Mouse (Mus musculus): ENCODE measurements around the gene Calcoco1. TPM values are rescaled to one million over a fixed set of nuclear protein-coding genes. Genes with fewer than 3 reads are reported as not detected.

Gene Calcoco1
- total and polyA plus RNA-seq, 3 experiments, result 2.9 to 19.0 TPM; not detected in 1

DNA sequence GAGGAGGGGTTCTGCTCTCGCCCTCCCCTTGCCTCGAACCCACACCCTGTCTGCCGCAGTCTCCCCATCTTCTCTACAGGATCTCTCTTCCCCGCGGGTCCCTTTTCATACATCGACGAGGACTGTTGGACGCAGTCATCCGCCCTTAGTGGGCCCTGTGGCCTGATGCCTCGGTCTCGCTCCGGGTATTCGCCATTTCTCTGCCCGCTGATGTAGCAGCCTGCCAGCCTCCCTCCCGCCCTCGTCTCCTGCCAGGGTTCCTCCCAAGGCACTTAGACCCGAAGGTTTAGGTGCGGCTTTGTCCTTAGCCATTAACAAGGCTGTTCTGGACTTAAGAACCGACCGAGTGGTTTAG, 25.3 kb upstream of the Calcoco1 start:
- no peak for DNase-seq (ENCODE audit: low read depth, low spot score)
- H3K27ac ChIP-seq (ENCODE audit: control insufficient read depth, low read depth, low read length), result no peak overlapping the region
- TF ChIP-seq EP300 (IDR thresholded peaks at IDR 0.05; ENCODE audit: low read depth in 1 of 2, low read length in 2 of 2) (no peak), TBP (IDR thresholded peaks at IDR 0.05; ENCODE audit: low read depth, low read length) (no peak), TAL1 (IDR thresholded peaks at IDR 0.05; ENCODE audit: low read length) (no peak), ELF1 (IDR thresholded peaks at IDR 0.05; ENCODE audit: low read depth, low read length) (no peak), CHD2 (IDR thresholded peaks at IDR 0.05; ENCODE audit: low read length) (no peak), POLR2AphosphoS2 (IDR thresholded peaks at IDR 0.05; ENCODE audit: low read length) (no peak), TCF12 (IDR thresholded peaks at IDR 0.05; ENCODE audit: low read depth, low read length) (no peak), POLR2A (IDR thresholded peaks at IDR 0.05; ENCODE audit: control insufficient read depth in 1 of 2, insufficient read depth in 1 of 2, low read depth in 1 of 2, low read length in 2 of 2, poor library complexity in 1 of 2) (no peak), MAZ (IDR thresholded peaks at IDR 0.05; ENCODE audit: low read depth, low read length) (no peak), KAT2A (conservative IDR thresholded peaks at IDR 0.05; ENCODE audit: low read depth, low read length) (no peak), USF1 (IDR thresholded peaks at IDR 0.05; ENCODE audit: low read depth, low read length) (no peak), GATA1 (IDR thresholded peaks at IDR 0.05; ENCODE audit: low read depth, low read length) (no peak), JUND (IDR thresholded peaks at IDR 0.05; ENCODE audit: low read depth, low read length) (no peak), ETS1 (IDR thresholded peaks at IDR 0.05; ENCODE audit: low read depth, low read length) (no peak), BHLHE40 (IDR thresholded peaks at IDR 0.05; ENCODE audit: borderline replicate concordance, low read depth, low read length) (no peak), E2F4 (IDR thresholded peaks at IDR 0.05; ENCODE audit: borderline replicate concordance, low read depth, low read length) (no peak), ZC3H11A (IDR thresholded peaks at IDR 0.05; ENCODE audit: low read depth, low read length) (no peak)
- no peaks in the 10 kb centered on the region for H3K9me3 ChIP-seq (replicated peaks; ENCODE audit: insufficient read depth, low read length)
- no peaks in the 10 kb centered on the region for H3K79me2 ChIP-seq (ENCODE audit: control insufficient read depth, insufficient read depth, low read length, poor library complexity)
- H3K4me1 ChIP-seq (ENCODE audit: control insufficient read depth in 1 of 2, insufficient read depth in 2 of 2, low read length in 2 of 2), result peaks cover 0 to 3% of the 10 kb centered on the region in 2 experiments; a peak in 1 of 4 replicates
- no peaks in the 10 kb centered on the region for H3K36me3 ChIP-seq (ENCODE audit: control insufficient read depth in 1 of 2, insufficient read depth in 2 of 2, low read length in 2 of 2)
- H3K27me3 ChIP-seq (ENCODE audit: control insufficient read depth in 1 of 2, insufficient read depth in 2 of 2, low read length in 2 of 2), result peaks cover 4 to 10% of the 10 kb centered on the region in 2 experiments; a peak in 3 of 4 replicates
- no peak overlapping the region for H3K4me3 ChIP-seq (ENCODE audit: control insufficient read depth in 1 of 2, insufficient read depth in 1 of 2, low read depth in 2 of 2, low read length in 2 of 2)
- no peak overlapping the region for H3K9ac ChIP-seq (ENCODE audit: control insufficient read depth, low read depth, low read length, poor library complexity, severe bottlenecking)

- Histone ChIP-seq H3K4me3 (ENCODE audit: control insufficient read depth in 1 of 2, insufficient read depth in 1 of 2, low read depth in 2 of 2, low read length in 2 of 2) (no peak overlapping the region), H3K79me2 (ENCODE audit: control insufficient read depth, insufficient read depth, low read length, poor library complexity) (no peaks in the 10 kb centered on the region), H3K9me3 (replicated peaks; ENCODE audit: insufficient read depth, low read length) (no peaks in the 10 kb centered on the region), H3K27ac (ENCODE audit: control insufficient read depth, low read depth, low read length) (no peak overlapping the region), H3K27me3 (ENCODE audit: control insufficient read depth in 1 of 2, insufficient read depth in 2 of 2, low read length in 2 of 2) (peaks cover 4 to 10% of the 10 kb centered on the region in 2 experiments; a peak in 3 of 4 replicates), H3K9ac (ENCODE audit: control insufficient read depth, low read depth, low read length, poor library complexity, severe bottlenecking) (no peak overlapping the region), H3K36me3 (ENCODE audit: control insufficient read depth in 1 of 2, insufficient read depth in 2 of 2, low read length in 2 of 2) (no peaks in the 10 kb centered on the region), H3K4me1 (ENCODE audit: control insufficient read depth in 1 of 2, insufficient read depth in 2 of 2, low read length in 2 of 2) (peaks cover 0 to 3% of the 10 kb centered on the region in 2 experiments; a peak in 1 of 4 replicates)
- no peak for DNase-seq (ENCODE audit: low read depth, low spot score)
- TF ChIP-seq CHD1 (IDR thresholded peaks at IDR 0.05; ENCODE audit: low read depth, low read length) (no peak), NELFE (IDR thresholded peaks at IDR 0.05; ENCODE audit: low read depth, low read length) (no peak), JUND (IDR thresholded peaks at IDR 0.05; ENCODE audit: low read depth, low read length) (no peak), TAL1 (IDR thresholded peaks at IDR 0.05; ENCODE audit: low read length) (no peak), USF1 (IDR thresholded peaks at IDR 0.05; ENCODE audit: low read depth, low read length) (no peak), ETS1 (IDR thresholded peaks at IDR 0.05; ENCODE audit: low read depth, low read length) (no peak), ZNF384 (IDR thresholded peaks at IDR 0.05; ENCODE audit: low read depth, low read length) (no peak), EP300 (IDR thresholded peaks at IDR 0.05; ENCODE audit: low read depth in 1 of 2, low read length in 2 of 2) (no peak), GATA1 (IDR thresholded peaks at IDR 0.05; ENCODE audit: low read depth, low read length) (no peak)
These were observed 24.7 kb upstream of the Calcoco1 start for GRCm38 (mm10) chr15:102746488-102747285.

Measured in MEL (cell line).